Mouse (Mus musculus): Measurements from ENCODE around the gene Cbx4. TPM values are rescaled to one million over a fixed set of nuclear protein-coding genes. Genes with fewer than 3 reads are reported as not detected.
A peak's percentile ranks its signal among the peaks of the same experiment; 100 is the strongest.

Gene Cbx4
- polyA plus RNA-seq, 1 experiment = 0.46 TPM

GRCm38 (mm10) chr11:119088391-119089234 lies 2.6 kb upstream of the Cbx4 start:
- Histone ChIP-seq H3K27ac (ENCODE audit: insufficient read depth, low read length) (no peak overlapping the region), H3K9ac (ENCODE audit: low read depth, poor library complexity, severe bottlenecking) (no peak overlapping the region), H3K36me3 (ENCODE audit: control insufficient read depth, insufficient read depth, low read length, poor library complexity, severe bottlenecking) (no peaks in the 10 kb centered on the region), H3K9me3 (replicated peaks; ENCODE audit: control insufficient read depth, insufficient read depth, low read length, poor library complexity, severe bottlenecking) (no peaks in the 10 kb centered on the region), H3K4me1 (ENCODE audit: control insufficient read depth, insufficient read depth, low read length) (no peaks in the 10 kb centered on the region), H3K4me3 (ENCODE audit: low read depth, low read length) (no peak overlapping the region), H3K27me3 (ENCODE audit: control insufficient read depth, insufficient read depth, low read length, poor library complexity, severe bottlenecking) (peaks cover 54% of the 10 kb centered on the region)
- TF ChIP-seq CTCF (IDR thresholded peaks at IDR 0.05; ENCODE audit: low read depth, low read length) = no peak
- no peak for TF ChIP-seq POLR2A (IDR thresholded peaks at IDR 0.05; ENCODE audit: insufficient read depth, low read length)
- TF ChIP-seq EP300 (IDR thresholded peaks at IDR 0.05; ENCODE audit: insufficient read depth, low read depth, low read length) = no peak

- peaks cover 61% of the 10 kb centered on the region for H3K27me3 ChIP-seq (ENCODE audit: control insufficient read depth, insufficient read depth, low read length, poor library complexity, severe bottlenecking)
- no peak overlapping the region for H3K27ac ChIP-seq (ENCODE audit: insufficient read depth, low read length)
- H3K4me3 ChIP-seq (ENCODE audit: low read depth, low read length) = no peak overlapping the region
- H3K9me3 ChIP-seq (replicated peaks; ENCODE audit: control insufficient read depth, insufficient read depth, low read length, poor library complexity, severe bottlenecking) = no peaks in the 10 kb centered on the region
- no peak overlapping the region for H3K9ac ChIP-seq (ENCODE audit: low read depth, poor library complexity, severe bottlenecking)
- TF ChIP-seq POLR2A (IDR thresholded peaks at IDR 0.05; ENCODE audit: insufficient read depth, low read length) = no peak
- no peak for TF ChIP-seq EP300 (IDR thresholded peaks at IDR 0.05; ENCODE audit: insufficient read depth, low read depth, low read length)
- TF ChIP-seq CTCF (IDR thresholded peaks at IDR 0.05; ENCODE audit: low read depth, low read length) = peak; percentile 4
- no peaks in the 10 kb centered on the region for H3K4me1 ChIP-seq (ENCODE audit: control insufficient read depth, insufficient read depth, low read length)
- no peaks in the 10 kb centered on the region for H3K36me3 ChIP-seq (ENCODE audit: control insufficient read depth, insufficient read depth, low read length, poor library complexity, severe bottlenecking)
Measured at GRCm38 (mm10) chr11:119087301-119088082, 1.5 kb upstream of the Cbx4 start.

GRCm38 (mm10) chr11:119085279-119086062 lies 550 bp downstream of the Cbx4 start:
- Histone ChIP-seq H3K4me1 (ENCODE audit: control insufficient read depth, insufficient read depth, low read length) (no peaks in the 10 kb centered on the region), H3K36me3 (ENCODE audit: control insufficient read depth, insufficient read depth, low read length, poor library complexity, severe bottlenecking) (no peaks in the 10 kb centered on the region), H3K27me3 (ENCODE audit: control insufficient read depth, insufficient read depth, low read length, poor library complexity, severe bottlenecking) (peaks cover 71% of the 10 kb centered on the region), H3K4me3 (ENCODE audit: low read depth, low read length) (peak overlapping the region; percentile 82), H3K27ac (ENCODE audit: insufficient read depth, low read length) (no peak overlapping the region), H3K9ac (ENCODE audit: low read depth, poor library complexity, severe bottlenecking) (peak overlapping the region; percentile 76), H3K9me3 (replicated peaks; ENCODE audit: control insufficient read depth, insufficient read depth, low read length, poor library complexity, severe bottlenecking) (no peaks in the 10 kb centered on the region)
- TF ChIP-seq EP300 (IDR thresholded peaks at IDR 0.05; ENCODE audit: insufficient read depth, low read depth, low read length) (no peak), POLR2A (IDR thresholded peaks at IDR 0.05; ENCODE audit: insufficient read depth, low read length) (no peak), CTCF (IDR thresholded peaks at IDR 0.05; ENCODE audit: low read depth, low read length) (no peak)

GRCm38 (mm10) chr11:119084446-119085278 lies 1.4 kb downstream of the Cbx4 start:
- Histone ChIP-seq H3K27ac (ENCODE audit: insufficient read depth, low read length) (no peak overlapping the region), H3K9me3 (replicated peaks; ENCODE audit: control insufficient read depth, insufficient read depth, low read length, poor library complexity, severe bottlenecking) (no peaks in the 10 kb centered on the region), H3K36me3 (ENCODE audit: control insufficient read depth, insufficient read depth, low read length, poor library complexity, severe bottlenecking) (no peaks in the 10 kb centered on the region), H3K4me3 (ENCODE audit: low read depth, low read length) (no peak overlapping the region), H3K4me1 (ENCODE audit: control insufficient read depth, insufficient read depth, low read length) (no peaks in the 10 kb centered on the region), H3K9ac (ENCODE audit: low read depth, poor library complexity, severe bottlenecking) (no peak overlapping the region), H3K27me3 (ENCODE audit: control insufficient read depth, insufficient read depth, low read length, poor library complexity, severe bottlenecking) (peaks cover 64% of the 10 kb centered on the region)
- TF ChIP-seq POLR2A (IDR thresholded peaks at IDR 0.05; ENCODE audit: insufficient read depth, low read length) (no peak), EP300 (IDR thresholded peaks at IDR 0.05; ENCODE audit: insufficient read depth, low read depth, low read length) (no peak), CTCF (IDR thresholded peaks at IDR 0.05; ENCODE audit: low read depth, low read length) (no peak)

GRCm38 (mm10) chr11:119083724-119084445 lies 2.1 kb downstream of the Cbx4 start:
- Histone ChIP-seq H3K36me3 (ENCODE audit: control insufficient read depth, insufficient read depth, low read length, poor library complexity, severe bottlenecking) (no peaks in the 10 kb centered on the region), H3K27me3 (ENCODE audit: control insufficient read depth, insufficient read depth, low read length, poor library complexity, severe bottlenecking) (peaks cover 57% of the 10 kb centered on the region), H3K4me1 (ENCODE audit: control insufficient read depth, insufficient read depth, low read length) (no peaks in the 10 kb centered on the region), H3K4me3 (ENCODE audit: low read depth, low read length) (no peak overlapping the region), H3K9me3 (replicated peaks; ENCODE audit: control insufficient read depth, insufficient read depth, low read length, poor library complexity, severe bottlenecking) (no peaks in the 10 kb centered on the region), H3K27ac (ENCODE audit: insufficient read depth, low read length) (no peak overlapping the region), H3K9ac (ENCODE audit: low read depth, poor library complexity, severe bottlenecking) (no peak overlapping the region)
- no peak for TF ChIP-seq EP300 (IDR thresholded peaks at IDR 0.05; ENCODE audit: insufficient read depth, low read depth, low read length)
- TF ChIP-seq POLR2A (IDR thresholded peaks at IDR 0.05; ENCODE audit: insufficient read depth, low read length) = no peak
- no peak for TF ChIP-seq CTCF (IDR thresholded peaks at IDR 0.05; ENCODE audit: low read depth, low read length)

Measured in ES-Bruce4 (cell line).